Mouse (Mus musculus) heart, postnatal 0 days (tissue): ENCODE measurements at regions not wholly inside any gene's neighbourhood (a gene's known extent, or its start where the extent isn't known, plus 50 kb on each side); places are given as distances from the start of the nearest gene placed in this dataset.

Source experiments
- CTCF ChIP-seq: IDR thresholded peaks from 2 replicates; pipeline ENCODE4 v1.5.1; 2016; ENCODE audit warnings: antibody characterized with exemption, control low read depth, low read depth
- EP300 ChIP-seq: IDR thresholded peaks from 2 replicates; pipeline ENCODE4 v1.6.1; 2016; ENCODE audit warnings: antibody characterized with exemption, low read depth

- TF ChIP-seq EP300, result no peak
- no peak for TF ChIP-seq CTCF
These were observed 154.9 kb downstream of the Pfkfb3 start for GRCm38 (mm10) chr2:11398949-11399348.
